Mouse (Mus musculus) C2C12 (cell line): Measurements from ENCODE around the gene Stambp.

Source experiments
- CEBPB ChIP-seq: IDR thresholded peaks from one replicate; pipeline ENCODE4 v1.6.1; 2011; ENCODE audit warnings: low read depth, mild to moderate bottlenecking, control low read depth, moderate library complexity
- CTCF ChIP-seq: IDR thresholded peaks from one replicate; pipeline ENCODE4 v1.5.1; 2011; ENCODE audit not compliant: control insufficient read depth, insufficient read depth, insufficient read length
- MAX ChIP-seq: IDR thresholded peaks from one replicate; pipeline ENCODE4 v1.6.1; 2011; ENCODE audit warnings: mild to moderate bottlenecking, control low read depth

DNA sequence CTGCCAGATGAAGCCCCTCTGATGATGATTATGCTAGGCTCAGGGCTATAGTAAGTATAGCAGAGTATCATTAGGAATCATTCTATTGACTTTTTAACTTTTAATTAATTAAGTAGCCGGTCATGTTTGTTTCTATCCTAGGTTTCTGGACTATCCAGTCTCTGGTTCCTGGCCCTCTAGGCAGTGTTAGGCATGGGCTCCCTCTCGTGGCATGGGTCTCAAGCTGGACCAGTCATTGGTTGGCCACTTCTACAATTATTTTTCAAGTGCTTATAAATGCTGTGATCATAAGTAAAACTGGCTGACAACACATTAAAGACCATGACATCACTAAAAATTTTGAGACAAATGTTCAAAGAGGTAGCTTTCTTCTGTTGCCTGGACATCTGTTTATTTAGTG is 62.3 kb downstream of the Stambp start:
- no peak for TF ChIP-seq CTCF
- no peak for TF ChIP-seq MAX
- TF ChIP-seq CEBPB = no peak
